Mouse (Mus musculus) liver, embryonic 14.5 days (tissue): ENCODE measurements at regions not wholly inside any gene's neighbourhood (a gene's known extent, or its start where the extent isn't known, plus 50 kb on each side); places are given as distances from the start of the nearest gene placed in this dataset.

Experiments used
- ATAC-seq: fragments of 200-750 bp; cut with Nextera tagmentation; 2 replicates; pipeline ENCODE4 v1.8.0; 2017; ENCODE audit warnings: moderate number of reproducible peaks, mild to moderate bottlenecking, moderate library complexity; ENCODE audit not compliant: insufficient read depth
- DNase-seq, 3 experiments: peaks; one replicate each; pipeline ENCODE4 v3.0.0-alpha.2; 2012 to 2013; ENCODE audit warnings: low read depth in 3 of 3, low spot score in 3 of 3
- H3K27ac ChIP-seq: fragments of 300-500 bp; sonication (generic); 2 replicates; pipeline ENCODE4 v1.5.1; 2014; ENCODE audit warnings: moderate library complexity, mild to moderate bottlenecking, control low read depth, inconsistent platforms
- H3K27me3 ChIP-seq: fragments of 300-500 bp; sonication (generic); 2 replicates; pipeline ENCODE4 v1.6.1; 2014; ENCODE audit warnings: mild to moderate bottlenecking, low read length, moderate library complexity; ENCODE audit not compliant: control insufficient read depth, insufficient read depth
- H3K36me3 ChIP-seq: fragments of 300-500 bp; sonication (generic); replicated peaks from 2 replicates; pipeline ENCODE4 v1.6.1; 2014; ENCODE audit warnings: low read depth; ENCODE audit not compliant: control insufficient read depth, insufficient read depth
- H3K4me1 ChIP-seq, 2 experiments: fragments of 200-500 bp in 1 of 2; fragments of 300-500 bp in 1 of 2; sonication (generic) in 1 of 2; replicated peaks; 2 replicates each; pipeline ENCODE4 v1.6.1; 2012 to 2014; ENCODE audit warnings: antibody characterized with exemption in 1 of 2, inconsistent platforms in 1 of 2, low read length in 1 of 2; ENCODE audit not compliant: control insufficient read depth in 2 of 2, insufficient read depth in 2 of 2
- H3K4me2 ChIP-seq: fragments of 300-500 bp; sonication (generic); 2 replicates; pipeline ENCODE4 v1.6.1; 2014; ENCODE audit warnings: low read depth, mild to moderate bottlenecking, control low read depth, moderate library complexity
- H3K4me3 ChIP-seq, 2 experiments: fragments of 200-500 bp in 1 of 2; fragments of 300-500 bp in 1 of 2; sonication (generic) in 1 of 2; 2 replicates each; pipeline ENCODE4 v1.5.1; 2012 to 2014; ENCODE audit warnings: low read depth in 2 of 2, low read length in 2 of 2, mild to moderate bottlenecking in 2 of 2, control low read depth in 1 of 2, inconsistent platforms in 1 of 2, moderate library complexity in 1 of 2; ENCODE audit not compliant: insufficient read depth in 1 of 2
- H3K9ac ChIP-seq: fragments of 300-500 bp; sonication (generic); replicated peaks from 2 replicates; pipeline ENCODE4 v1.6.1; 2014; ENCODE audit warnings: mild to moderate bottlenecking, control low read depth, moderate library complexity
- H3K9me3 ChIP-seq: fragments of 300-500 bp; sonication (generic); 2 replicates; pipeline ENCODE4 v1.6.1; 2016; ENCODE audit warnings: low read length, mixed read lengths; ENCODE audit not compliant: control insufficient read depth
- CTCF ChIP-seq: IDR thresholded peaks from 2 replicates; pipeline ENCODE4 v1.5.1; 2016; ENCODE audit warnings: antibody characterized with exemption, low read depth, control low read depth
- EP300 ChIP-seq: IDR thresholded peaks from 2 replicates; pipeline ENCODE4 v1.6.1; 2016; ENCODE audit warnings: antibody characterized with exemption, low read depth
- WGBS: fragments of 180-500 bp; shearing (Covaris S2); extraction: QIAGEN DNeasy Blood & Tissue Kit; methylation state at CpG from one replicate; pipeline ENCODE4 v1.1.7; 2014; ENCODE audit not compliant: insufficient replicate concordance; 5-methylcytosine and 5-hydroxymethylcytosine counted together

GRCm38 (mm10) chr7:75063816-75064215 lies 245.2 kb downstream of the Sv2b start:
- Histone ChIP-seq H3K4me2 (no peak overlapping the region), H3K9ac (no peak overlapping the region), H3K9me3 (no peaks in the 10 kb centered on the region), H3K4me1 (no peaks in the 10 kb centered on the region), H3K27me3 (no peaks in the 10 kb centered on the region), H3K4me3 (no peak overlapping the region), H3K36me3 (no peaks in the 10 kb centered on the region), H3K27ac (no peak overlapping the region)
- ATAC-seq (no peak), DNase-seq (no peak)
- 69% methylated on average over 2 of the region's 2 CpGs for WGBS
- TF ChIP-seq EP300: no peak
- no peak for TF ChIP-seq CTCF

DNA sequence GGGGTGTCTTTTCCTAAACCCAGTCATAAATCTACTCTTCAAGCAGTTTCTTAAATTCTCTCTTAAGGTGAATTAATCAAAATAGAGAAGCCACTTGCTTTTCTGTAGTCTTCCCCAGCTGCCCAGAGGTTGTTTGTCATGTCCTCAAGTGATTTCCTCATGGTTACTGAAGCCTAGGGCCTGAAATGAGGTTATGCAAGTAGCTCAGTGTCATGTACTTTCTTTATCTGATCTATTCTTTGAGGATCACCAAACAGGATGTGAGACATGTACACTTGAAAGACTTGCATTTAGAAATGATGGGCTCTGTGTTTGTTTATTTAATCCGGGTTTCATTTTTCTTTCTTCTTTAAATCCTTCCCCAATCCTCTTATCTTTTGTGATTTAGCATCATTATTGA lies 258.8 kb downstream of the Sv2b start:
- ATAC-seq: no peak
- TF ChIP-seq CTCF: no peak
- TF ChIP-seq EP300: no peak
- Histone ChIP-seq H3K4me1 (peaks cover 0 to 2% of the 10 kb centered on the region in 2 experiments; a peak in 1 of 4 replicates), H3K4me3 (no peak overlapping the region), H3K27me3 (no peaks in the 10 kb centered on the region), H3K27ac (no peak overlapping the region), H3K4me2 (no peak overlapping the region), H3K36me3 (no peaks in the 10 kb centered on the region), H3K9me3 (no peaks in the 10 kb centered on the region), H3K9ac (no peak overlapping the region)
- no peak for DNase-seq
- WGBS: 48% methylated on average over 1 of the region's 1 CpGs

DNA sequence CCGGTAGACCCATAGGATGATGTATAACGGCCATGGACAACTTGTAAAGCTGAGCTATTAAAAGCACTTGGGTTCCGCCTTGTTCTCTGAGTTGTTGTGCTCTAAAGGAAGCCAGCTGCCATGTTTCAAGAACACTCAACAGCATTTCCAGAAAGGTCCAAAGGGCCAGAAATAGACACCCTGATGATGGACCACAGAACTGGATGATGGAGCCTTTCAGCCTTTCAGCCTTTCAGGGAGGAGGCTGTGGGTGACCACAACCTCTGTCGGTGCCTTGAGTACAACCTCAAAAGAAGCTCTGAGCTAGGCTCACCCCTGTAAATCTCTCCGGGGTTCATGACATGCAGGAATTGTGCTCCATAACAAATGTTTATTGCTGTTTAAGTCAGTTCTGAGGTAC lies 259.3 kb downstream of the Sv2b start:
- Histone ChIP-seq H3K4me3 (no peak overlapping the region), H3K4me2 (no peak overlapping the region), H3K9ac (no peak overlapping the region), H3K36me3 (no peaks in the 10 kb centered on the region), H3K27me3 (no peaks in the 10 kb centered on the region), H3K27ac (no peak overlapping the region), H3K9me3 (no peaks in the 10 kb centered on the region), H3K4me1 (peaks cover 0 to 2% of the 10 kb centered on the region in 2 experiments; a peak in 1 of 4 replicates)
- WGBS: 55% methylated on average over 5 of the region's 5 CpGs
- TF ChIP-seq EP300 (no peak), CTCF (no peak)
- DNase-seq (no peak), ATAC-seq (no peak)

GRCm38 (mm10) chr7:75048822-75049221 lies 260.2 kb downstream of the Sv2b start:
- Histone ChIP-seq H3K9ac (no peak overlapping the region), H3K4me1 (peaks cover 0 to 2% of the 10 kb centered on the region in 2 experiments; a peak in 1 of 4 replicates)
- no peak for TF ChIP-seq CTCF
- TF ChIP-seq EP300: no peak

GRCm38 (mm10) chr7:75047827-75048226 lies 261.2 kb downstream of the Sv2b start:
- no peak overlapping the region for H3K4me3 ChIP-seq
- no peaks in the 10 kb centered on the region for H3K9me3 ChIP-seq
- H3K36me3 ChIP-seq: no peaks in the 10 kb centered on the region
- 51% methylated on average over 3 of the region's 3 CpGs for WGBS
- no peak for ATAC-seq
- H3K9ac ChIP-seq: no peak overlapping the region
- H3K4me2 ChIP-seq: no peak overlapping the region
- TF ChIP-seq CTCF (no peak), EP300 (no peak)
- DNase-seq: no peak
- no peak overlapping the region for H3K27ac ChIP-seq
- H3K27me3 ChIP-seq: no peaks in the 10 kb centered on the region
- H3K4me1 ChIP-seq: peaks cover 0 to 2% of the 10 kb centered on the region in 2 experiments; a peak in 1 of 4 replicates

More at GRCm38 (mm10) chr7:75048822-75049221, 260.2 kb downstream of the Sv2b start:
- Histone ChIP-seq H3K36me3 (no peaks in the 10 kb centered on the region), H3K4me3 (no peak overlapping the region), H3K27ac (no peak overlapping the region), H3K4me2 (no peak overlapping the region), H3K27me3 (no peaks in the 10 kb centered on the region), H3K9me3 (no peaks in the 10 kb centered on the region)
- ATAC-seq (no peak), DNase-seq (no peak)
- 8% methylated on average over 2 of the region's 2 CpGs for WGBS
